Mouse (Mus musculus) embryonic facial prominence, embryonic 10.5 days (tissue): ENCODE measurements around the gene Gm11567. TPM values are rescaled to one million over a fixed set of nuclear protein-coding genes. Genes with fewer than 3 reads are reported as not detected.
"Not testable (repeated sequence)": the region's sequence is repeated elsewhere in the genome, so short reads cannot be mapped to it uniquely, and the experiment has no call there.

ENCODE experiments used
- DNase-seq: peaks from one replicate; pipeline ENCODE4 v3.0.0-alpha.2; 2017; ENCODE audit warnings: low spot score
- H3K27ac ChIP-seq: fragments of 300-500 bp; sonication (generic); replicated peaks from 2 replicates; pipeline ENCODE4 v1.5.1; 2016; ENCODE audit warnings: mild to moderate bottlenecking
- H3K27me3 ChIP-seq: fragments of 300-500 bp; sonication (generic); replicated peaks from 2 replicates; pipeline ENCODE4 v1.6.1; 2016; ENCODE audit warnings: low read depth, mild to moderate bottlenecking; ENCODE audit not compliant: poor library complexity, severe bottlenecking
- H3K36me3 ChIP-seq: fragments of 300-500 bp; sonication (generic); replicated peaks from 2 replicates; pipeline ENCODE4 v1.6.1; 2016; ENCODE audit warnings: mild to moderate bottlenecking, moderate library complexity
- H3K4me1 ChIP-seq: fragments of 300-500 bp; sonication (generic); 2 replicates; pipeline ENCODE4 v1.6.1; 2016
- H3K4me3 ChIP-seq: fragments of 300-500 bp; sonication (generic); 2 replicates; pipeline ENCODE4 v1.5.1; 2016; ENCODE audit warnings: mild to moderate bottlenecking, moderate library complexity
- H3K9me3 ChIP-seq: fragments of 300-500 bp; sonication (generic); 2 replicates; pipeline ENCODE4 v1.6.1; 2016; ENCODE audit warnings: mild to moderate bottlenecking
- WGBS: fragments of 180-500 bp; shearing (Covaris S2); methylation state at CpG from one replicate; pipeline ENCODE4 v1.1.7; 2016; 5-methylcytosine and 5-hydroxymethylcytosine counted together
- polyA plus RNA-seq: library from polyadenylated mRNA; unstranded; fragments of >200 nt; fragmentation: Nextera tagmentation; extraction: Ambion mirVana; gene quantifications from 2 replicates; pipeline ENCODE4 v1.2.1, GENCODE M21; 2016

The Gm11567 gene
- not detected in 2 replicates for polyA plus RNA-seq

GRCm38 (mm10) chr11:99878887-99879286 lies at the start of gene Gm11567:
Gene Gm11567 (plus strand): TSS chr11:99879187.
- 67% methylated on average over 1 of the region's 1 CpGs for WGBS
- not testable (repeated sequence) for DNase-seq

GRCm38 (mm10) chr11:99837966-99838365 lies 41.0 kb upstream of the Gm11567 start, which contains the start of gene 2300003K06Rik:
Gene 2300003K06Rik (minus strand): TSS chr11:99838066.
- Histone ChIP-seq H3K27me3 (no peaks in the 10 kb centered on the region), H3K36me3 (no peaks in the 10 kb centered on the region), H3K9me3 (no peaks in the 10 kb centered on the region), H3K4me3 (no peak within 1 kb of the TSS), H3K4me1 (no peaks in the 10 kb centered on the region), H3K27ac (no peak within 1 kb of the TSS)
- WGBS: 78% methylated on average over 1 of the region's 1 CpGs
- no peak for DNase-seq

More at GRCm38 (mm10) chr11:99878887-99879286, at the start of gene Gm11567:
- not testable (repeated sequence) for H3K27ac ChIP-seq, H3K9me3 ChIP-seq, H3K4me3 ChIP-seq, H3K27me3 ChIP-seq, H3K4me1 ChIP-seq, H3K36me3 ChIP-seq

DNA sequence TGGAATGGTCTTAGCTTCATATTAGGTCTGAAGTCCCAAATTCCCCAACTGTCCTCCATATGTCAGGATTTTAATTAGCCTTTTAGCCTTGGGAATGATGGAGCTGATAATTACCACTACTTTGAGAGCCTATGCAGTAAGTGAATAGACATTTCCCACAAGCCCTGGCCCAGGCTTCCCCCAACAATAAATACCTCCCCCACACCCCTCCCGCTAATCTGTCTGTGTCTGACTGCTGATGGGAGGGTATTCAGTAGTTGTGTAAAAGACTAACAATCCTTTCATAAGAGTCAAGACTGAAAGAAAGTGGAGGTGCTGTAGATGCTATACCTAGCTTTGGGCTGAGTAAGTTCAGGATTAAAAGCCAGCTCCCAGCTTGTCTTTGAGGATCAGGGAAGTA lies 36.8 kb upstream of the Gm11567 start:
- Histone ChIP-seq H3K27ac (no peak overlapping the region), H3K27me3 (no peaks in the 10 kb centered on the region), H3K36me3 (no peaks in the 10 kb centered on the region), H3K4me3 (no peak overlapping the region), H3K9me3 (no peaks in the 10 kb centered on the region), H3K4me1 (no peaks in the 10 kb centered on the region)
- DNase-seq: no peak
- whole genome bisulfite sequencing: 83% methylated on average over 1 of the region's 1 CpGs

- H3K27ac ChIP-seq: no peak overlapping the region
- H3K4me1 ChIP-seq: no peaks in the 10 kb centered on the region
- no peaks in the 10 kb centered on the region for H3K27me3 ChIP-seq
- no peaks in the 10 kb centered on the region for H3K36me3 ChIP-seq
- no peaks in the 10 kb centered on the region for H3K9me3 ChIP-seq
- 91% methylated on average over 2 of the region's 2 CpGs for WGBS
- no peak overlapping the region for H3K4me3 ChIP-seq
- no peak for DNase-seq
These were observed 32.2 kb upstream of the Gm11567 start for GRCm38 (mm10) chr11:99846746-99847145.

GRCm38 (mm10) chr11:99851508-99851907 lies 27.5 kb upstream of the Gm11567 start, which contains the start of gene Krtap4-16:
Gene Krtap4-16 (minus strand): TSS chr11:99851608.
- Histone ChIP-seq H3K9me3 (no peaks in the 10 kb centered on the region), H3K4me1 (no peaks in the 10 kb centered on the region), H3K27ac (no peak within 1 kb of the TSS), H3K27me3 (no peaks in the 10 kb centered on the region), H3K36me3 (no peaks in the 10 kb centered on the region), H3K4me3 (no peak within 1 kb of the TSS)
- DNase-seq: no peak

DNA sequence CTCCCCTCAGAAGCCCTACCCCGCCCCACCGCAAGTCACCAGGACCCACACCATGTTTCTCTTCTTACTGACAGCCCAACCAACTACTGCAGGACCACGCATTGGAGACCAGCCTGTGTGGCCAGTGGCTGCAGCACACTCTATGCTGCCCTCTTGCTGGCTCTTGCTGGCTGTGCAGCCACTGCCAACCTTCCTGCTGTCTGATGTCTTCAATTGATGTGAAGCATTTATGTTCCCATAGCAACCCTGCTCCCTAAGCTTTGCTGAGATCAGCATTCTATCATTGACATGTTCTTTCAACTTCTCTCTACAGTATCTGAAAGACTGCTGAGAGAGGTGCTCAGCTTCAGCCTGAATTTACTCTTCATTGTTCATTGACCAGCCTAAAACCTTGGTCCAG lies 24.9 kb upstream of the Gm11567 start:
- H3K4me3 ChIP-seq: no peak overlapping the region
- no peak overlapping the region for H3K27ac ChIP-seq
- H3K27me3 ChIP-seq: no peaks in the 10 kb centered on the region
- peak; percentile 21 for DNase-seq
- no peaks in the 10 kb centered on the region for H3K36me3 ChIP-seq
- no peaks in the 10 kb centered on the region for H3K9me3 ChIP-seq
- H3K4me1 ChIP-seq: no peaks in the 10 kb centered on the region
- WGBS: 62% methylated on average over 3 of the region's 3 CpGs

DNA sequence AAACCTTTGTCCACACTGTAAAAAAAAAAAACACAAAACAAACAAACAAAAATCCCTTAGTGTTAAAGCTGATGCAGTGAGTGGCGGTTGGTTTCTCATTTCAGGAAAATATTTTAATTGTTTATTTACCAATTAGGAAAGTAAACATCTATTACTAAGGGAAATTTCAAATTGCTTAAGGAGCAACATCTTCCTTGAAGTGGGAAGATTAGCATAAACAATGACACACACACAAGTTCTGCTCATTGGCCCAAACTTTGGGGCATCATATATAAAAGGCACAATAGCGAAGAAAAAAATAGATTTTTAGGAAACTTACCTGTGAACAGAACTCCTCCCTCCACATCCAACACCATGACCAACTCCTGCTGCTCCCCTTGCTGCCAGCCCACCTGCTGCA lies 21.4 kb upstream of the Gm11567 start, which contains the start of gene Gm11568:
Gm11568 (plus strand) TSS at position 301 of the 400 bp plus-strand sequence.
- H3K4me3 ChIP-seq: no peak within 1 kb of the TSS
- no peaks in the 10 kb centered on the region for H3K36me3 ChIP-seq
- no peaks in the 10 kb centered on the region for H3K9me3 ChIP-seq
- no peaks in the 10 kb centered on the region for H3K4me1 ChIP-seq
- DNase-seq: no peak
- no peaks in the 10 kb centered on the region for H3K27me3 ChIP-seq
- WGBS: 88% methylated on average over 2 of the region's 2 CpGs
- no peak within 1 kb of the TSS for H3K27ac ChIP-seq

DNA sequence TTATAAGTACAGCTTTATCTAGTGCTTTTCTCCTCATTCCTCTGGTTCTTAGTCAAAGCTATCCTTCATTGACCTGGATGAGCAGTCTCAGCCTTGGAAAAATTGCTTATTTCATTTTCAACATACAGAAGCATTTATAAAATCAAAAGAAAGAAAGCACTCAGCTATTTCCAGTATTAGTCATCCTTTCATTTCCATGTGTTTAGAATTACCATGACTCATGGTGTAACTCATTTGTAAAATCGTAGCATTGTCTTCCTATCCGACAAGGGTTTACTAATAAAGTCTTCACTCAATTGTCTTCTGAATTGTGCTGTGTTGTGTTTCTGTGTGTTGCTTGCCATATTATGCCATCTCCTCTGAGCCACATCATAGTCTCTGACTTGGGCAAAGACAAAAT lies 20.2 kb upstream of the Gm11567 start:
- Histone ChIP-seq H3K27me3 (no peaks in the 10 kb centered on the region), H3K4me1 (no peaks in the 10 kb centered on the region), H3K36me3 (no peaks in the 10 kb centered on the region), H3K9me3 (no peaks in the 10 kb centered on the region), H3K27ac (no peak overlapping the region), H3K4me3 (no peak overlapping the region)
- DNase-seq: no peak
- 82% methylated on average over 2 of the region's 2 CpGs for WGBS

- H3K27ac ChIP-seq, H3K9me3 ChIP-seq, H3K36me3 ChIP-seq, H3K4me1 ChIP-seq, DNase-seq, H3K27me3 ChIP-seq, H3K4me3 ChIP-seq: not testable (repeated sequence)
- 75% methylated on average over 1 of the region's 1 CpGs for WGBS
These were observed 14.8 kb upstream of the Gm11567 start, which contains the start of gene Gm11559 for GRCm38 (mm10) chr11:99864176-99864575. Gene Gm11559 (plus strand): TSS chr11:99864476.

- 71% methylated on average over 1 of the region's 1 CpGs for WGBS
- not testable (repeated sequence) for H3K9me3 ChIP-seq, H3K36me3 ChIP-seq, H3K27me3 ChIP-seq, H3K4me3 ChIP-seq, DNase-seq, H3K27ac ChIP-seq, H3K4me1 ChIP-seq
These were observed 5.9 kb upstream of the Gm11567 start, which contains the start of gene Krtap9-1 for GRCm38 (mm10) chr11:99873089-99873488. Gene Krtap9-1 (plus strand): TSS chr11:99873389.

DNA sequence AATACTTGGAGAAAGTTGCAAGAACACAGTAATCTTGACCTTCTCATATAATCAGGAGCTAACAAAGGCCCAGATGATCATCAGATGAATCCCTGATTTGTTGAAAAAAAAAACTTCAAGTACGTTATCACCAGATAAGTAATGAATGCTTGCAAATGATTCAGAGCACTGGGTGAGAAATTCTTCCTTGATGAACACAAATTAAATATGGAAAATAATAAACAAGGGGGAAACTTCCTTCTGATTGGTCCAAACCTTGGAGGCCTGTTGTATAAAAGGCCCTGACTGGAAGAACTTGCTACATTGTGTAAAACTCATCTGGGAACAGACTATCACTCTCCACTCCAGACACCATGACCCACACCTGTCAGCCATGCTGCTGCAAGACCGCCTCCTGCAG lies 28.6 kb downstream of the Gm11567 start, which contains the start of gene Krtap31-1:
Krtap31-1 (plus strand) TSS at position 301 of the 400 bp plus-strand sequence.
- H3K4me3 ChIP-seq: no peak within 1 kb of the TSS
- H3K36me3 ChIP-seq: no peaks in the 10 kb centered on the region
- H3K4me1 ChIP-seq: no peaks in the 10 kb centered on the region
- no peaks in the 10 kb centered on the region for H3K9me3 ChIP-seq
- H3K27ac ChIP-seq: no peak within 1 kb of the TSS
- DNase-seq: no peak
- no peaks in the 10 kb centered on the region for H3K27me3 ChIP-seq
- 88% methylated on average over 2 of the region's 2 CpGs for WGBS

- Histone ChIP-seq H3K9me3 (no peaks in the 10 kb centered on the region), H3K4me1 (no peaks in the 10 kb centered on the region), H3K4me3 (no peak within 1 kb of the TSS), H3K36me3 (no peaks in the 10 kb centered on the region), H3K27me3 (no peaks in the 10 kb centered on the region; the same call in 1 of the 2 replicates), H3K27ac (no peak within 1 kb of the TSS)
- no peak for DNase-seq
- 89% methylated on average over 3 of the region's 3 CpGs for WGBS
These were observed 35.5 kb downstream of the Gm11567 start, which contains the start of gene Gm11565 for GRCm38 (mm10) chr11:99914451-99914850. Gene Gm11565 (plus strand): TSS chr11:99914751.
